Mouse (Mus musculus) left cerebral cortex, postnatal 25 days (tissue): ENCODE results near the gene Kif3b. TPM values are rescaled to one million over a fixed set of nuclear protein-coding genes. Genes with fewer than 3 reads are reported as not detected.
"Not testable (repeated sequence)": the region's sequence is repeated elsewhere in the genome, so short reads cannot be mapped to it uniquely, and the experiment has no call there.

ENCODE experiments used
- DNase-seq, 2 experiments: peaks; one replicate each; pipeline ENCODE4 v3.0.0; 2022; ENCODE audit warnings: low spot score in 2 of 2, mixed read lengths in 1 of 2
- intact Hi-C: fragments of 180-260 bp; cut with DNase I; formaldehyde crosslinking; loops from one replicate; pipeline ENCODE4 v1.15.1; 2025
- total RNA-seq, 2 experiments: library from RNA; stranded (reverse); gene quantifications; 2 replicates each; pipeline ENCODE4 v1.2.3; 2021

The Kif3b gene
- total RNA-seq, 2 experiments from 2014 or later = 59.3 to 60.2 TPM

DNA sequence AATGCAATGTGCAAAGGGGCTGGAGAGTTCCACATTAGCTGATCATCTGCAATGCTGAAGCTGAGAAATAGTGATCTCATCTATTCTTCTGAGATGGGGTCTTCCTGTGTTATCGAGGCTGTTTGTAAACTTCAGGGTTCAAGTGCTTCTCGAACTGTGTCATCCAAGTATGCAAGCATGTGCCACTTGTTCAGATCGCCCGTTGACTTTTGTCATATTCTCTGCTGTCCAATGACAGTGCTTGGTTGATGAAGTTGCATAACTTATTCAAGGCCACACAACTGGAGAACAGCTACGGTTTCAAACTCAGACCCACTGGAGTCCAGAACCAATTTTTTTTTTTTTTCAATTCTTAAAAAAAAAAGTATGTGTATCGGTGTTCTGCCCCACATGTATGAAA lies 51.0 kb downstream of the Kif3b start:
- intact Hi-C loops = no loop called here
- DNase-seq = no peak

DNA sequence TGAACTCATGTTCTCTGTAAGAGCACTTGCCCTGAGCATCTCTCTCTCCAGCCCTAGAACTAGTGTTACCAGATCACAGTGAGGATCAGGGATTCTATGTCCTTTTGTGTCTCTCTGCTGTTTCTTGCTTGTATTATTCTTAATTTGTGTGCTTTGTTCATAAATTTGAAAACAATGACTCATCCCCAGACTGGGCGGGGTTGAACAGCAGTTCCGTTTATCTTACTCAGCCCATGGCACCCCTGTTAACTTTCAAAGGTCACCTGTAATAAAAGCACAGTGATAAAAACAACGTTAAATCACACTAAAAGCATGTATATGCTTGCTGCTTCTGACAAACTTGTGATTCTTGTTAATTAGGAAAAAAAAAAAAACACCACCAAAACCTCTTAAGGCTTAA lies 51.4 kb downstream of the Kif3b start:
- no peak for DNase-seq
- intact Hi-C loops = no loop called here

DNA sequence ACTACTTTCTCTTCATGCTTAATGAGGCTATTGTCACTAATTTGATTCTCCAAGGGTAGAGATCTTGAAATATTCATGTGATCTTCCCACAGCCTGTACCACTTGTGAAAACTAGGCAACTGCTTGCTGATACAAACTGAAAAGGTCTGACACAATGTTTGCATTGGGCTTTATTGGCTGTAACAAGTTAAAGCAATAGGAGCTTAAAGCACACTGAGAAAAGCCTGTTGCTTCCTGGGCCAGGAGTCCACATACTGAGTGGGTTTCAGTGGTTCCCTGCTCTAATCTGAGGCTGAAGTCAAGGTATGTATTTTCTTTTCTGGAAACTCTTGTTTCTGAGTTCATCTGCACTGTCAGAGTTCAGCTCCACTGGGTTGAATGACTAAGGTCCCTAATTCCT lies 52.0 kb downstream of the Kif3b start:
- intact Hi-C loops = no loop called here
- no peak for DNase-seq

DNA sequence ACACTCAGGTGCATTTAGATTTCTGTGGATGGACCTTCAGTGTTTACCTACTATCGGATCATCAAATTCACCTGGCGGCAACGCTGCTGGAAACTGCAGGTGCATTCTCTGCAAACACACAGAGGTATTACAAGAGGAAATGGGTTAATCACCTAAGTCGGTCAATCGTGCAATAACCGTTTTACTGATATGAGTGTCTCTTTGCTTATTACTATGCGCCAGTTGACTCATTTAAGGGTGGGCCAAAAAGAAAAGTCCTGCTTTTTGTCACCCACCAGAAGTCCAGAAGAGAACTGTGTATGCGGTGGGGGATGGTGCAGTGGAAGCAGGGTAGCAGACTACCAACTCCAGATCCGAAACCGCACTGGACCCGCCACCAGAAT lies 53.8 kb downstream of the Kif3b start:
- peak in 1 of 2 experiments; percentile 30 for DNase-seq
- intact Hi-C loops = loop anchor here (5.0 kb wide), 1 partner anchor 53 kb away; the partner anchor contains the start of gene Kif3b

DNA sequence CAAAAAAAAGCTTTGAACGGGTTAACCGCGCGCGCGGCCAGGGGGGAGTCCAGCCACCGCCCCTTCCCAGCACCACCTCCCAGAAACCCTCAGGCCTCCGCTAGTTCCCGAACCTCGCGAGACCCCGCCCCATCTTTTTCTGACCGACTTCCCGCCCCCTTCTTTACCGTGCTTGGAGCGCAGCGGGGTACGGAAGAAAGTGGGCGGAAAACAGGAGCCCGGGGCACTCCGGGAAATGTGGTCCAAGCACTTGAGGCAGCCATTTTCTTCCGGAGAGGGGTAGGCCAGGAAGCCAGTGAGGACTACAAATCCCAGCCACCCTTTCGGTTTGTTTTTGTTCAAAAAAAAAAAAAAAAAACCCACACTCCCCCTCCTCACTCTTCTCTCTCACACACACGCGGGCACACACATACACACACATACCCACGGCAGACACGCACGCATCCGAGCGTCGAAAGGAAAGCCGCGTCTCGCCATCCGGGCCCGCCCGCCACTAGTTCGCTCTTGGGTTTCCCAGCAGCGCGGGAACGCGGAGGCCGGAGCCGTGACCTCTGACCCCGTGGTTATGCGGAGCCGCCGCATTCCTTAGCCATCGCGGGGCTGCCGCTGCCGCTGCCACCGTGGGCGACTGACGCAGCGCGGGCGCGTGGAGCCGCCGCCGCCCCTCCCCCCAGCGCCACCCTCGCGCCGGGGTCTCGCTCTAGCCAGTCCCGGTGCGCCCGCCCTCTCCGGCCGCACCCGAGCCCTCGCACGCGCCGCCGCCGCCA lies 54.4 kb downstream of the Kif3b start, which contains the start of gene Asxl1:
Gene Asxl1, plus strand, starts transcription at position 376 of the 767 bp plus-strand sequence.
- intact Hi-C loops = loop anchor here (2.0 to 5.0 kb wide), 2 partner anchors 53 to 105 kb away; partner anchors contain the start of genes Kif3b, Plagl2 and Pofut1

DNA sequence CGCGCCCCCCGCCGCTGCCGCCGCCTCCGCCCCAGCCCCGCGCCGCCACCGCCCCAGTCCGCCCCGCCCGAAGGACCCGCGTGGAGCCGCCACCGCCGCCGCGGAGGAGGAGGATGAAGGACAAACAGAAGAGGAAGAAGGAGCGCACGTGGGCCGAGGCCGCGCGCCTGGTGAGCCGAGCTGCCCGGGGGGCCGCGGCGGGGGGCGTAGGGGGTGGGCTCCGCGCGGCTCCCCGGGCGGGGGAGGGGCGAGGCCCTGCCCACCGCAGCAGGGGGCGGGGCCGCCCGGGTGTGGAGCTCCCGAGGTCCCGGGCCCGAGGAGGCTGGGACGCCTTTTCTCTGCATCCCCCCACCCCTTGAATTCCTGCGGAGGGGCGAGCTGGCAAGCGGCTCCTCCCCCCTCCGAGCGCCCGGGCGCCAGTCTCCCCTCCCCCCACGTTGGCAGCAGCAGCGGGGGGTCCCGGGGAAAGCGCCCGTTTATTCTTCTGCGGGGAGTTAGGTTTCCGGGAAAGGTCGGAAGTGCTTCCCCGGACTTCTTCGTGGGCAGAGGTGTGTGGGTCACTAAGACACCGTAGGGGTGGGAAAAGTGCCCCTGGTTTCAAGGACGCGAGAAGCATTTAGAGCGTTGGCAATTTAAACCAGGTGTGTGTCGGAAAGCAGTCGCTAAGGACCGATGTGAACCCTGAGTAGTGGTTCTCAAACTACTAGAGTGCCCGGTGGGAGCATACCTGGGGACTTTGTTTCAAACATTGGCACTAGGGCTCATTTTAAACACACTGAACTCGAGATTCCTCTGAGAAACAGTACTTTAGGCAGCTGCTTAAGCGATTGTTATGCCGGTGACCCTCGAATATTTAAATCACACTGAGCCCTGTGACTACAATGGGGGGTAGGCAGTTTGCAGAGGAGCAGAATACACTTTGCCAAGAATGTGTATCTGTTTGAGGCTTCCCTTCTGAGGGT lies 55.3 kb downstream of the Kif3b start:
- peak in 1 of 2 experiments; percentile 47 for DNase-seq
- intact Hi-C loops = loop anchor here (2.0 to 5.0 kb wide), 2 partner anchors 54 to 106 kb away; partner anchors contain the start of genes Kif3b, Plagl2 and Pofut1

More for the DNA sequence above, 54.4 kb downstream of the Kif3b start, which contains the start of gene Asxl1:
- DNase-seq = peak; percentile 93 to 99

DNA sequence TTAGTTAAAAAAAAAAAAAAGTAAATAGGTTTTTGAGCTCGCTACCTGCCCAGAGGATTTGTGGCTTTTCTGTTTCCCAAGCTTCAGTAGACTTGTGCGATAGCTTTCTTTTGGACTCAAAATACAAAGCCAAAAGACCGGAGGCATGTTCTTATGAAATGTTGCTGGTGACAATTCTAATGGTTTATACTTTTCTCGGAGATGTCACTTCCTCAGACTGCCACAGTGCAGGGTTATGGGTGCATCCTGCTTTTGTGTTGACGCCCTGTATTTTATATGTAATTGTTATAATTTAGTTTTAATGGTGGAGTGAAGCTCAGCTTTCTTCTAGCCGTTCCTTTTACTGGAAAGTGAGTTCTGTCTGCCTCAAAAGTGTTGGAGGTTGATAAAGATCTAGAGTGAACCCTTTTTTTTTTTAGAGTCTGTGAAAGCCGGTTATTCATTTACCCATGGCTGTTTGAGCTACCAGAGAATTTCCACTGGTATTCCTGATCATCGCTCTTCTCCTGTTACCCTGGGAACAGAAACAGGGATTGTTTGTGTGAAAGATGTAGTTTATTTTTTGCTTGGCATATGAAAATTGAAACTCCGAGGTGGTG lies 56.1 kb downstream of the Kif3b start:
- intact Hi-C loops = loop anchor here (2.0 to 5.0 kb wide), 2 partner anchors 55 to 106 kb away; partner anchors contain the start of genes Kif3b, Plagl2 and Pofut1
- peak in 1 of 2 experiments; percentile 7 for DNase-seq

DNA sequence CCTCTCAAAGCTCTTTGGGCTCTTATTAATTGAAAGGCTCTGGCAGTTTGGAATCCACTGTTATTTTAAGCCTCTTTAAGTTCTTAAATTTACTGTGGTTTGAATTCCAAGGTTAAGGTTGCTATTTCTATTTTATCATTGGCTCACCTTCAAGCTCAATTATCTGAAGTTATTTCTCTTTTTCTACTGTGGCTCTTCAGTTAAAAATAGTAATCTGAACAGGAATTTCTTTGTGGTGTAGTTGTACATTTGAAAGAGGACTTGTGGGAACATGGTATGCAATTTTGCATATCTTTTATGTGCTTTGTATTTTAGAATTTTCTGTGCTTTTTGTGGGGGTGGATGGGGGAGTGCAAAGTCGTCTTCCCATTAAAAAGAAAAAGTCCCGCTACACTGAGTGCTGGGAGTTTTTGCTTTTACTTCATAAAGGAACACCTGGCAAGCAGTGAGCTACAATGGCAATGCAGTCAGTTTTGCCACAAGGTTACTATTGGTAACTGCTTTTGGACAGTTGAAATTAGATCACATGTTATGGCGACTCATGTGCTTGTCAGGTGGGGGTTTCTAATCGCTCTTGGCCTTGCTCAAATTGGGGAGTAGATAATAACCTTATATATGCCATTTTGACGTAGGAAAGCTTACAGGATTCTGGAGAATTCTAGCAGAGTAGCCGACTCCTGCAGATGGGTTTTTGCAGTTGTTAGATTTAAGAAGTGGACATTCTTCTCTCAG lies 57.1 kb downstream of the Kif3b start:
- DNase-seq = no peak
- intact Hi-C loops = loop anchor here (5.0 kb wide), 1 partner anchor 56 kb away; the partner anchor contains the start of gene Kif3b

DNA sequence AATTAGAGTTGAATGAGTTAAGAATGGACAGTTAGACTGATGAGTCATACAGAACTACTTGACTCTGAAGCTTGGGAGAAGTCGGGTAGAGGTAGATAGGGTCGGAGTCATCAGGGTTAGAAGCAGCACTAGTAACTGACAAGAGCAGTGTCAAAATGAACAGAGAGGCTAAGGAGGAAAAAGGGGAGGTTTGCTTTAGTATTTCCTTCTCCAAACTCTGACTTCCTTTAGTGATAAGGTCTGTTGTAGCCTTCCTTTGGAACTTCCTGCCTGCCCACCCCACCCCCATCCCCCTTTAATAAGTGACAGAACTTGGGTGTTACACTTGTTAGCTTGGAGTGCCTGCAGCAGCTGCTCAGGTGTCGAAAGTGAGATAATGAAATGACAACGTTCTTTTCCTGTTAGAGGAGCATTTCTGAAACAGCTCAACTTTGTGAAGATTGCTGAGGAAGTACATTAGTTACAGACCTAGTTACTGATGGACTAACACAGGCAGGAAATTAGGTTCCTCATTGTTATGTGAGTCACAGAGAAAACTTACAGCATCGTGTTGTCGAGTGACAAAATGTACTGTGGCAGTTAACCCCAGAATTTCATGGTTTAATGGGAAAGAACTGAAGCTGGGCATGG lies 59.5 kb downstream of the Kif3b start:
- DNase-seq = no peak
- intact Hi-C loops = no loop called here

DNA sequence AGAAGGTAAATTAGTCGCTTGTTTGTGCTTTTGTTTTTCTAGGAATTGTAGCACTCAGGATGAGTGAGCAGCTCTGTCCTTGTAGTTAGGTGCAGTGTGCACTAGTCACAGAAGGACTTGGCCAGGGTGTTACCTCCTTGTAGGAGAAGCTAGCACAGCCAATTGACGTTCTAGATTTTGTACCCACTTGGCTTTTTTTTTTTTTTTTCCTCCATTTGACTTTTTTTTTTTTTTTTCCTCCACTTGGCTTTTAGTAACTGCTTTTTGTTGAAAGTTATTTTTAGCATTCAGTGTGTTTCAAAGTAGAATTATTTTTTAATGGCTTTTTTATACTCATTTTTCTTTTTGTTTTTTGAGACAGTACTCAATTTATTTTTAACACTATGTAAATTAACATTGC lies 63.4 kb downstream of the Kif3b start:
- intact Hi-C loops = no loop called here
- DNase-seq = no peak

DNA sequence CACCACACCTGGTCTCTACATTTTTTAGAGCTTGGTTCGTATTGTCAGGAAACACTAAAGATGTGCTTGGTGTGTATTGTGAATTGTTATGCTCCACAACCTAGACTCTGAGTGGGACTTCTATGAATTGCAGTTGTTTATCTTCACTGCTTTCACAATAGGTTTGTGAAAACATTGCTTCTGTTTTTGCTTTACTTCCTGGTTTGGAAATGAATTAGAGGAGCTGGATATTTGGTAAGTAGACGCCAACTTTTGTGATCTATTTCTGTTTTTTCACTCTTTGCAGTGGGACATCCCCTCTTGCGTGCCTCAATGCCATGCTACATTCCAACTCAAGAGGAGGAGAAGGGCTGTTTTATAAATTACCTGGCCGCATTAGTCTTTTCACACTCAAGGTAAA lies 65.6 kb downstream of the Kif3b start:
- intact Hi-C loops = no loop called here
- no peak for DNase-seq

DNA sequence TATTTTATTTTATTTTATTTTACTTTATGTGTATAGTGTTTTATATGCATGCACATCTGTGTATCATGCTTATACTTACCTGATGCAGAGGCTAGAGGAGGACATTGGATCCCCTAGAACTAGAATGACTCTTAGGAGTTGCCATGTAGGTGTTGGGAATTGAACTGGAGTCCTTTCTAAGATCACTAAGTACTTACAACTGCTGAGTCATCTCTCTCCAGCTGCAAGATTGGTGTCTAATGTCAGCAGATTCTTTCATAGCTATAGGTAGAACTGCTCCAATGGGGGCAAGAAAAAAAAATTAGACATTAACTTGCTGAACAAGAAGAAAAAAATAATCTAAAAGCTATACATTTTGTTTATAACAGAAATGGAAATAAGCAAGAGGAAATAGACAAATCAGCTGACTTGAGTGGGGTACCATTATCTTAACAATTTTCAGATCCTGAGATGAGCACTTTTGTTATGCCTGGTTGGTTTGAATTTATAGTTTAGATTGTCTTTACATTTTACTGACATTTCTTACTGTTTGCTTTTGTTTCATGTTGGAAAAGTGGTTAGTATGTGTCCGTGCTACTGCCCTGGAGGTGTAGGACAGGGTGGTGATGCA lies 70.0 kb downstream of the Kif3b start:
- DNase-seq = no peak
- intact Hi-C loops = no loop called here

DNA sequence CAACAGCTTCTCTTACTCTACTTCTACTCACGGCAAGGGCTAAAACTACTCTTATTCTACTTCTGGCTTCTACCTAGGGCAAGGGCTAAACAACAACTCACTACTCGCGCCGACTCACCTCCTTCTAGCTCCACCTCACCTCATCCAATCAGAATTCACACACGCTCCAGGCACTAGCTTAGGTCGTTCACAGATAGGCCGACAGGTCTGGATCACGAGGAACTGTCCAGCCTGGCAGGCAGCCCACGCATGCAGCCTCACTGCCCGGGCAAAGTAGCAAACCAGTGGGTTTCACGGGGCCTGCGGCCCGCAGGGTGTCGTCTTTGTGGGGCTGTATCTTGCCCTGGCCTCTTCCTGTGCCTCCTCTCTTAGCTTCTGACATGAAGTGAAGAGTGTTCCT lies 73.3 kb downstream of the Kif3b start:
- DNase-seq, intact Hi-C loops: not testable (repeated sequence)

DNA sequence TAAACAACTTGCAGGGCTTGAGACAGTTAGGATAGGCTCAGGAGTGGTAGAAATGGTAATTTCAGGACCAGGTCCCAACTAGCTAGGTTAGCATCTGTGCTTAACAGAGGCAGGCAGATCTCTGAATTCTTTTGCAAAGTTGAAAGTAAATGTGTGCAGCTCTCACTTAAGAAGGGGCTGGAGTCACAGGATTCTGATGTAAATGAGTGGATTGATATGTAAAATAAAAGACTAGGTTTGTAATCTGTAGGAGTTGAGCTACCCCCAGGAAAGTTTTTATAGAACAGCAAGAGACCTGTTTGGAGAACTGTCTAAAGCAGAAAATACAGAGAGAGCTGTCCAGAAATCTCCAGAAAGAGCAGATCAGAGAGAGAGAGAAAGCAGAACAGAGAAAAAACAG lies 79.7 kb downstream of the Kif3b start:
- peak in 1 of 2 experiments; percentile 55 for DNase-seq
- intact Hi-C loops = no loop called here

DNA sequence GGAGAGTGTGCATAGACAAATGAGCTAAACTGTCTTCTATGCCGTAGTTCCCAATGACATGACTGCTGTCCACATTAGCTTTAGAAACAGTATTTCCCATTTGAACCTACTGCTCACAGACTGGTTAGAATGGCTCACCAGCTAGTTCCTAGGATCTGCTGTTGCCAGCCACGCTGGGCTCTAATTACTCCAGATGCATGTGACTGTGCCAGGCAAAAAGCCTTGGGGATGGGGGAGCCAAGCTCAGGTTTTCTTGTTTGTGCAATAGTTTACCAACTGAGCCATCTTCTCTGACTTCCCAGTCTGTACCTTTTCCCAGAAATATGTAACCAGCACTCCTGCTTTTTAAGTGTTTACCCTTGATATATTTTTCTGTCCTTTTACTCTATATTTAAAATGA lies 84.2 kb downstream of the Kif3b start:
- no peak for DNase-seq
- intact Hi-C loops = no loop called here

DNA sequence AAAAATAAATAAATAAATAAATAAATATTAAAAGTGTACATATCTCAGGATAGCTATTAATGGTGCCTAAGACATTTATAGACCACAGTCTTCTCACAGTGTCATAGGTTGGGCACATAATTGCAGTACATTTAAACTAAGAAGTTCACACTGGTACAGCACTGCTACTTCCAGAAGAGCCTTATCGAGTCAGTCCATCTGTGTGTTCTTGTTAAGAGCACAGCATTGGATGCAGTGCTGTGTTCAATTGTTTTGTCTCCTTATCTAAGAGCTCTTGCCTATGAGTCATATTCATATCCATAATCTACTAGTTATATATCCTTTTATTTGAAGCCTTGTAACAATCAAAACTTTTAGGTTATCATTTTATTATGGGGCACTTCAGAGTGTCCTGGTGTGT lies 89.3 kb downstream of the Kif3b start:
- no peak for DNase-seq
- intact Hi-C loops = no loop called here
